Mouse (Mus musculus): ENCODE measurements around the gene Dusp13. TPM values are rescaled to one million over a fixed set of nuclear protein-coding genes. Genes with fewer than 3 reads are reported as not detected.

Dusp13 gene
- total RNA-seq, 2 experiments from 2014 or later, result 0.53 to 1.1 TPM

GRCm38 (mm10) chr14:21748142-21748870, 2.7 kb downstream of the Dusp13 start:
- peak in 1 of 2 experiments; percentile 46 for DNase-seq (ENCODE audit: low spot score in 2 of 2)
- intact Hi-C loops (cut with DNase I), result loop anchor here (5.0 to 10.0 kb wide), 2 partner anchors 246 to 694 kb away; partner anchors contain the start of genes Adk and Ap3m1

GRCm38 (mm10) chr14:21747436-21748141, 3.4 kb downstream of the Dusp13 start:
- no peak for DNase-seq (ENCODE audit: low spot score in 2 of 2)
- intact Hi-C loops (cut with DNase I), result loop anchor here (5.0 to 10.0 kb wide), 2 partner anchors 245 to 693 kb away; partner anchors contain the start of genes Adk and Ap3m1

GRCm38 (mm10) chr14:21746846-21747245, 4.1 kb downstream of the Dusp13 start:
- intact Hi-C loops (cut with DNase I), result loop anchor here (5.0 to 10.0 kb wide), 2 partner anchors 245 to 692 kb away; partner anchors contain the start of genes Adk and Ap3m1

GRCm38 (mm10) chr14:21746251-21746650, 4.7 kb downstream of the Dusp13 start:
- no peak for DNase-seq (ENCODE audit: low spot score in 2 of 2)
- intact Hi-C loops (cut with DNase I), result loop anchor here (5.0 to 10.0 kb wide), 2 partner anchors 244 to 691 kb away; partner anchors contain the start of genes Adk and Ap3m1

More at GRCm38 (mm10) chr14:21746846-21747245, 4.1 kb downstream of the Dusp13 start:
- no peak for DNase-seq (ENCODE audit: low spot score in 2 of 2)

- DNase-seq (ENCODE audit: low spot score in 2 of 2), result no peak
- intact Hi-C loops (cut with DNase I), result loop anchor here (5.0 to 10.0 kb wide), 2 partner anchors 243 to 690 kb away; partner anchors contain the start of genes Adk and Ap3m1
Observed at GRCm38 (mm10) chr14:21745149-21745548, 5.8 kb downstream of the Dusp13 start.

- intact Hi-C loops (cut with DNase I), result loop anchor here (5.0 to 10.0 kb wide), 2 partner anchors 622 to 689 kb away; partner anchors contain the start of genes Adk and Ap3m1
- DNase-seq (ENCODE audit: low spot score in 2 of 2), result no peak
Observed at GRCm38 (mm10) chr14:21744169-21744568, 6.8 kb downstream of the Dusp13 start.

- intact Hi-C loops (cut with DNase I), result loop anchor here (2.0 to 10.0 kb wide), 4 partner anchors 64 to 688 kb away; partner anchors contain the start of genes Adk and Ap3m1
- no peak for DNase-seq (ENCODE audit: low spot score in 2 of 2)
Observed at GRCm38 (mm10) chr14:21742441-21742840, 8.5 kb downstream of the Dusp13 start.

GRCm38 (mm10) chr14:21741786-21742185, 9.2 kb downstream of the Dusp13 start:
- intact Hi-C loops (cut with DNase I), result loop anchor here (2.0 to 10.0 kb wide), 4 partner anchors 63 to 687 kb away; partner anchors contain the start of genes Adk and Ap3m1
- DNase-seq (ENCODE audit: low spot score in 2 of 2), result peak; percentile 87 to 88

GRCm38 (mm10) chr14:21741314-21741713, 9.7 kb downstream of the Dusp13 start:
- intact Hi-C loops (cut with DNase I), result loop anchor here (5.0 to 10.0 kb wide), 2 partner anchors 619 to 687 kb away; partner anchors contain the start of genes Adk and Ap3m1

GRCm38 (mm10) chr14:21740345-21740744, 10.6 kb downstream of the Dusp13 start:
- intact Hi-C loops (cut with DNase I), result loop anchor here (5.0 to 10.0 kb wide), 2 partner anchors 618 to 686 kb away; partner anchors contain the start of genes Adk and Ap3m1
- DNase-seq (ENCODE audit: low spot score in 2 of 2), result no peak

More at GRCm38 (mm10) chr14:21741314-21741713, 9.7 kb downstream of the Dusp13 start:
- no peak for DNase-seq (ENCODE audit: low spot score in 2 of 2)

GRCm38 (mm10) chr14:21733131-21733905, 17.7 kb downstream of the Dusp13 start:
- intact Hi-C loops (cut with DNase I), result loop anchor here (5.0 kb wide), 1 partner anchor 41 kb away; no protein-coding TSS in a partner anchor
- DNase-seq (ENCODE audit: low spot score in 2 of 2), result peak in 1 of 2 experiments; percentile 59

- intact Hi-C loops (cut with DNase I), result loop anchor here (5.0 kb wide), 2 partner anchors 38 to 93 kb away; no protein-coding TSS in a partner anchor
- DNase-seq (ENCODE audit: low spot score in 2 of 2), result no peak
Observed at GRCm38 (mm10) chr14:21729936-21730335, 21.0 kb downstream of the Dusp13 start.

GRCm38 (mm10) chr14:21729031-21729732, 21.8 kb downstream of the Dusp13 start:
- DNase-seq (ENCODE audit: low spot score in 2 of 2), result peak in 1 of 2 experiments; percentile 82
- intact Hi-C loops (cut with DNase I), result loop anchor here (5.0 kb wide), 1 partner anchor 92 kb away; no protein-coding TSS in a partner anchor

GRCm38 (mm10) chr14:21722021-21722698, 28.8 kb downstream of the Dusp13 start:
- intact Hi-C loops (cut with DNase I), result no loop called here
- DNase-seq (ENCODE audit: low spot score in 2 of 2), result no peak

GRCm38 (mm10) chr14:21720430-21721205, 30.4 kb downstream of the Dusp13 start:
- DNase-seq (ENCODE audit: low spot score in 2 of 2), result no peak
- intact Hi-C loops (cut with DNase I), result no loop called here

- intact Hi-C loops (cut with DNase I), result no loop called here
- DNase-seq (ENCODE audit: low spot score in 2 of 2), result no peak
Observed at GRCm38 (mm10) chr14:21719646-21720383, 31.2 kb downstream of the Dusp13 start.

All from left cerebral cortex, postnatal 25 days (tissue).